Mouse (Mus musculus) telencephalon, adult 2 months (tissue): ENCODE measurements around the gene Ttll12.

ENCODE experiments used
- DNase-seq: peaks from one replicate; pipeline ENCODE4 v3.0.0-alpha.2; 2011; ENCODE audit warnings: low read depth, low spot score

Ttll12 gene

GRCm38 (mm10) chr15:83563327-83563856 is 31.6 kb downstream of the Ttll12 start, which contains the start of the genes Tspo and Mcat:
TSS of gene Tspo (plus strand) at chr15:83563592.
TSS of gene Mcat (minus strand) at chr15:83563787.
- DNase-seq = no peak

GRCm38 (mm10) chr15:83562626-83563270 is 32.2 kb downstream of the Ttll12 start:
- peak; percentile 27 for DNase-seq

GRCm38 (mm10) chr15:83560941-83561477 is 33.9 kb downstream of the Ttll12 start:
- DNase-seq = no peak

GRCm38 (mm10) chr15:83555161-83555974 is 39.6 kb downstream of the Ttll12 start:
- DNase-seq = peak; percentile 73

- DNase-seq = no peak
Measured at GRCm38 (mm10) chr15:83553831-83554230, 41.1 kb downstream of the Ttll12 start.

- no peak for DNase-seq
Measured at GRCm38 (mm10) chr15:83550137-83550536, 44.8 kb downstream of the Ttll12 start.

- DNase-seq = no peak
Measured at GRCm38 (mm10) chr15:83547144-83547543, 47.8 kb downstream of the Ttll12 start.

GRCm38 (mm10) chr15:83546029-83546428 is 48.9 kb downstream of the Ttll12 start:
- DNase-seq = no peak

- DNase-seq = no peak
Measured at GRCm38 (mm10) chr15:83541647-83542287, 53.2 kb downstream of the Ttll12 start.

- DNase-seq = no peak
Measured at GRCm38 (mm10) chr15:83539905-83540304, 55.1 kb downstream of the Ttll12 start.

- DNase-seq = no peak
Measured at GRCm38 (mm10) chr15:83538855-83539254, 56.1 kb downstream of the Ttll12 start.

- no peak for DNase-seq
Measured at GRCm38 (mm10) chr15:83535890-83536231, 59.1 kb downstream of the Ttll12 start.

GRCm38 (mm10) chr15:83534960-83535889 is 59.7 kb downstream of the Ttll12 start:
- DNase-seq = no peak

- no peak for DNase-seq
Measured at GRCm38 (mm10) chr15:83532606-83533005, 62.4 kb downstream of the Ttll12 start.

- DNase-seq = no peak
Measured at GRCm38 (mm10) chr15:83531961-83532469, 62.9 kb downstream of the Ttll12 start.

GRCm38 (mm10) chr15:83530688-83531087 is 64.3 kb downstream of the Ttll12 start:
- no peak for DNase-seq

- DNase-seq = no peak
Measured at GRCm38 (mm10) chr15:83530233-83530632, 64.7 kb downstream of the Ttll12 start.

- DNase-seq = no peak
Measured at GRCm38 (mm10) chr15:83529765-83530164, 65.2 kb downstream of the Ttll12 start.

- DNase-seq = no peak
Measured at GRCm38 (mm10) chr15:83528892-83529291, 66.1 kb downstream of the Ttll12 start.

- DNase-seq = no peak
Measured at GRCm38 (mm10) chr15:83527747-83528146, 67.2 kb downstream of the Ttll12 start.

- no peak for DNase-seq
Measured at GRCm38 (mm10) chr15:83527092-83527437, 67.9 kb downstream of the Ttll12 start.
